Comparison of ENCODE assay signal across 9 mouse cellular contexts in the genomic region with DNA sequence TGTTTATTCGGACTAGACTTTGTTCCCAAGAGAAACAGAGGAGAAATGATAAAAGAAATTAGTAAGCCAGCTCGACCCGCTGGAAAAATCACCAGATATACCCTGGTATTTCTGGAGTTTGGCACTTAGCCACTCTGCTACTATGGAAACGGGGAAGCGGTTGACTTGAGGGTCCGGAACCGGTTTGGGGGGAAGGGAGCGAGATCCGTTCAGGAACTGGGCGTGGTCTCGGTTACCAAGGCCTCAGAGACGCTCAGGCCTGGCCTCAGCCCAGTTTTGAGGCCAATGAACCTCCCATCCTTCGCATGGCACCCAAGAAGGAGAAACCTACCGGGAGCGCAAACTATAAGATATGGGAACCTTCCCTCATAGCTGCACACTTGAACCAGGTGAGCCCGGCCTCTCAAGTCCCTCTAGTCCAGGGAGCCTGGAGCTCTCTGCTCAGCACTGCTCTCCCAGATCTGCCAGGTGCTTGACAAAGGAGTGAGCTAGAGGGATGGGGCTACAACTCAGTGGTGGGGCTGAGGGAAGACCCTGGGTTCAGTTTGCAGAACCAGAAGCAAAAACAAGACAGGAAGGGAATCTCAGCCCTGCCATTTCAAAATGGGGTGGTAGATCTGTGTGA. TPM values are rescaled to one million over a fixed set of nuclear protein-coding genes. Genes with fewer than 3 reads are reported as not detected.
DNase-seq lines count a peak whose midpoint lies in the region; ATAC-seq lines count a peak whose summit lies in the region.
"Had no signal": no experiment of that assay in that cellular context is flagged by ENCODE, and none has a peak within 500 bp of the region (broad histone marks: within the 10 kb centered on the region; RNA-seq: fewer than 3 reads in every experiment).

TSS of gene Spag17 (plus strand) at position 220 of the 625 bp plus-strand sequence.

- no peaks in the 10 kb centered on the region for H3K36me3 ChIP-seq in limb, embryonic 10.5 days

- no peaks in the 10 kb centered on the region for H3K9me3 ChIP-seq in limb, embryonic 10.5 days (replicated peaks)

- ATAC-seq in common myeloid progenitor, adult 5-6 weeks (replicated peaks; ENCODE audit: low read depth, poor library complexity, severe bottlenecking), result peak; percentile 98

- intact Hi-C loops in heart, postnatal 10 days (cut with DNase I), result no loop called here

- H3K27me3 ChIP-seq in limb, embryonic 10.5 days (ENCODE audit: low read depth, poor library complexity, severe bottlenecking), result no peaks in the 10 kb centered on the region

- H3K27ac ChIP-seq in limb, embryonic 10.5 days, result peak within 1 kb of the TSS; percentile 47; the same call in 1 of the 2 replicates

- H3K4me1 ChIP-seq in limb, embryonic 10.5 days, result peaks cover 26% of the 10 kb centered on the region

- DNase-seq in gastrocnemius, postnatal 10 days, result peak; percentile 8
- no peak for DNase-seq in gastrocnemius, adult 8-10 months (ENCODE audit: low spot score in 2 of 2)
- DNase-seq in heart, postnatal 10 days, result peak; percentile 42 to 50
- no peak for DNase-seq in limb, embryonic 10.5 days (ENCODE audit: low spot score)
- DNase-seq in ovary, postnatal 14 days (ENCODE audit: low spot score), result peak; percentile 39
- no peak for DNase-seq in thymus, postnatal 0 days (ENCODE audit: low spot score)
- no peak for DNase-seq in left cerebral cortex, adult 8-10 months (ENCODE audit: low spot score in 2 of 2)

- 46% methylated on average over 16 of the region's 16 CpGs for WGBS in limb, embryonic 10.5 days

- H3K4me3 ChIP-seq in limb, embryonic 10.5 days, result no peak within 1 kb of the TSS

RNA-seq across cellular contexts. Expression of gene Spag17, which starts in this region (rescaled TPM):
- total RNA-seq in gastrocnemius, postnatal 10 days (2021), result under 1 TPM in 1 of 2 experiments, not detected in 1; 0.23 TPM
- total RNA-seq in gastrocnemius, adult 8-10 months (2022), result not detected
- not detected in 2 replicates for total RNA-seq in common myeloid progenitor, adult 5-6 weeks (2017)
- under 1 TPM; 0.02 to 0.05 TPM for total RNA-seq in heart, postnatal 10 days (2021)
- 0.49 and 1.2 TPM in 2 replicates for polyA plus RNA-seq in limb, embryonic 10.5 days (2016; fragmentation: Nextera tagmentation; extraction: Ambion mirVana)
- 0.18 and 0.21 TPM in 2 replicates for polyA plus RNA-seq in thymus, postnatal 0 days (2015; fragmentation: Nextera tagmentation; extraction: Ambion mirVana)
- total RNA-seq in left cerebral cortex, adult 8-10 months (2022), result under 1 TPM; 0.11 to 0.70 (median 0.18) TPM
- total RNA-seq: neutrophil, adult 5-6 weeks had no signal

Comparison
In these comparisons a context has a peak if more than half of its experiments do, and no peak if none do; other contexts are left out.
1. Peak in DNase-seq in gastrocnemius, postnatal 10 days; RNA of the gene not detected or under 1 TPM.
2. Peak in ATAC-seq in common myeloid progenitor, adult 5-6 weeks; RNA of the gene not detected or under 1 TPM.
3. Peak in DNase-seq in heart, postnatal 10 days; RNA of the gene not detected or under 1 TPM.